Mouse (Mus musculus): Measurements from ENCODE around the gene Gm3238. TPM values are rescaled to one million over a fixed set of nuclear protein-coding genes. Genes with fewer than 3 reads are reported as not detected.
"Not testable (repeated sequence)": the region's sequence is repeated elsewhere in the genome, so short reads cannot be mapped to it uniquely, and the experiment has no call there.

Gene Gm3238
- polyA plus RNA-seq, 1 experiment from 2014 or later: not detected

- not testable (repeated sequence) for H3K4me1 ChIP-seq; H3K9ac ChIP-seq; H3K27ac ChIP-seq; H3K4me3 ChIP-seq; H3K4me2 ChIP-seq (replicated peaks); H3K27me3 ChIP-seq (replicated peaks); H3K36me3 ChIP-seq; H3K9me3 ChIP-seq; ATAC-seq (ENCODE audit: low FRiP score, low read depth)
- WGBS: 44% methylated on average over 1 of the region's 1 CpGs
Observed at GRCm38 (mm10) chr10:77787876-77788275, 16.8 kb upstream of the Gm3238 start, which contains the start of gene Gm7137. TSS of gene Gm7137 (minus strand) at chr10:77788200.

DNA sequence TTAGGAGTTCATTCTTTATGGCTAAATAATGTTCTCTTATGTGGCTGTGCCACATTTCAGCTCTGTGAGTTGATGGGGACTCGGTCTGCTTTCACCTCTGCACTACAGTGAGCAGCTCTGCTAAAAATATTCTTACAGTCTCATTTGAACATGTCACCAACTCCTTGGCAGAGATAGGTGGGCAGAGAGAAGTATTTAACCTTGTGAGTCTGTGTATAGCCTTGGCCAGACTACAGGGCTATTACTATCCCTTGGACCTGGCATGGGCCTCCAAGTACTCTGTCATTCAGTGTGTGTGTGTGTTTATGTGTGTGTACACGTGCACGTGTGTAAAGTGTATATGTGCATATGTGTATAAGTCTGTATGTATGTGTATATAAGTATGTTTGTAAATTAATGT, 12.3 kb upstream of the Gm3238 start:
- H3K4me1 ChIP-seq: not testable (repeated sequence)

DNA sequence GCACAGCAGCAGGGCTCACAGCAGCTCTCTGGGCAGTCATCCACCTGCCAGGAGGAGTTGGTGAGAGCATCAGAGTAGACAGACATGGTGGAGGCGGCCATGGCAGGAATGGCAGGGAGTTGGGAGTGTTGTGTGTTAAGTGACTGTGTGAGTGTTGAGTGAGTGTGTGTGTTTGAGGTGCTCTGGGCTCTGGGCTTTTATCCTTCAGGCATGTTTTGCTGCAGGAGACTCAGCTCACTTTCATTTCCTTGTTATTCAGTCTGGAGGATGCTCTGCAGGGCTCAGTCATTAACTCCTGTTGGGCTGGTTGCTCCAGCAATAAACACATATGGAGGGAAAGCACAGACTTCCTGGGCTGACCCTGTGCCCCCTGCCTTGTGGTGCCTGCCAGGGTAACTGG, 11.3 kb upstream of the Gm3238 start, which contains the start of gene Gm3250:
Gm3250 (minus strand) TSS at position 101 of the 400 bp plus-strand sequence.
- H3K27me3 ChIP-seq (replicated peaks); H3K9me3 ChIP-seq; H3K27ac ChIP-seq; ATAC-seq (ENCODE audit: low FRiP score, low read depth); H3K4me2 ChIP-seq (replicated peaks); H3K4me3 ChIP-seq; H3K4me1 ChIP-seq; H3K36me3 ChIP-seq; H3K9ac ChIP-seq: not testable (repeated sequence)
- WGBS: 50% methylated on average over 1 of the region's 1 CpGs

More for the DNA sequence above, 12.3 kb upstream of the Gm3238 start:
- not testable (repeated sequence) for H3K4me2 ChIP-seq (replicated peaks); H3K9me3 ChIP-seq; H3K9ac ChIP-seq; ATAC-seq (ENCODE audit: low FRiP score, low read depth); H3K27me3 ChIP-seq (replicated peaks); H3K36me3 ChIP-seq; H3K27ac ChIP-seq; H3K4me3 ChIP-seq
- WGBS: 88% methylated on average over 2 of the region's 3 CpGs

- 76% methylated on average over 1 of the region's 1 CpGs for WGBS
- not testable (repeated sequence) for H3K9me3 ChIP-seq; H3K4me3 ChIP-seq; H3K4me1 ChIP-seq; H3K27me3 ChIP-seq (replicated peaks); H3K27ac ChIP-seq; H3K9ac ChIP-seq; H3K36me3 ChIP-seq; ATAC-seq (ENCODE audit: low FRiP score, low read depth); H3K4me2 ChIP-seq (replicated peaks)
Observed at GRCm38 (mm10) chr10:77776844-77777243, 5.7 kb upstream of the Gm3238 start, which contains the start of gene Gm7138. TSS of gene Gm7138 (minus strand) at chr10:77776944.

- ATAC-seq (ENCODE audit: low FRiP score, low read depth); H3K4me1 ChIP-seq; H3K27ac ChIP-seq; H3K36me3 ChIP-seq; H3K4me2 ChIP-seq (replicated peaks); H3K27me3 ChIP-seq (replicated peaks); H3K4me3 ChIP-seq; H3K9ac ChIP-seq; H3K9me3 ChIP-seq: not testable (repeated sequence)
- 87% methylated on average over 3 of the region's 3 CpGs for WGBS
Observed at GRCm38 (mm10) chr10:77772142-77772541, 1.0 kb upstream of the Gm3238 start.

DNA sequence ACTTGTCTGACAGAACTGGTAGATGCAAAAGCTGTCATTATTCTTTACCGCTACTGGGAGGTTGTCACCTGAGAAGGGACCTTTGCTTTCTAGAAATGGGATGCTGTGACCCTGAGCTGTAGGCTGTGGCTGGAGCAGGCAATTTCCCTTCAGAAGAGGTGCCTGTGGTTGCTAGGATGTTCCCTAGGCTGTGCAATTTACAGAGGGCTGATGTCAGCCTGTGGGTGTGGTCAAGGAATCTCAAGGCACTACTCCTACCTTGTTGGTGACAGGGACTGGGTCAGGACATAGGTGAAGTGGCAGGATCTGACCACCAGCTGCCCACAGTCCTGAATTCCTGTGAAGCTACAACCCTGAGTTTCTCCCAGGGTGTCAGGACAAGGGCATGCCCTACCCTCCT, 1.4 kb downstream of the Gm3238 start:
- H3K9ac ChIP-seq: no peak overlapping the region
- 90% methylated on average over 1 of the region's 1 CpGs for WGBS
- H3K27ac ChIP-seq: no peak overlapping the region
- no peak overlapping the region for H3K4me2 ChIP-seq (replicated peaks)
- no peaks in the 10 kb centered on the region for H3K9me3 ChIP-seq
- ATAC-seq (ENCODE audit: low FRiP score, low read depth): no peak
- H3K27me3 ChIP-seq (replicated peaks): no peaks in the 10 kb centered on the region
- no peak overlapping the region for H3K4me3 ChIP-seq
- no peaks in the 10 kb centered on the region for H3K4me1 ChIP-seq
- no peaks in the 10 kb centered on the region for H3K36me3 ChIP-seq

GRCm38 (mm10) chr10:77759582-77759981, 11.5 kb downstream of the Gm3238 start, which contains the start of gene Gm3233:
TSS of gene Gm3233 (minus strand) at chr10:77759682.
- not testable (repeated sequence) for H3K4me3 ChIP-seq; ATAC-seq (ENCODE audit: low FRiP score, low read depth); H3K36me3 ChIP-seq; H3K27ac ChIP-seq; H3K4me2 ChIP-seq (replicated peaks); H3K27me3 ChIP-seq (replicated peaks); H3K9me3 ChIP-seq; H3K4me1 ChIP-seq; H3K9ac ChIP-seq
- WGBS: 40% methylated on average over 1 of the region's 1 CpGs

DNA sequence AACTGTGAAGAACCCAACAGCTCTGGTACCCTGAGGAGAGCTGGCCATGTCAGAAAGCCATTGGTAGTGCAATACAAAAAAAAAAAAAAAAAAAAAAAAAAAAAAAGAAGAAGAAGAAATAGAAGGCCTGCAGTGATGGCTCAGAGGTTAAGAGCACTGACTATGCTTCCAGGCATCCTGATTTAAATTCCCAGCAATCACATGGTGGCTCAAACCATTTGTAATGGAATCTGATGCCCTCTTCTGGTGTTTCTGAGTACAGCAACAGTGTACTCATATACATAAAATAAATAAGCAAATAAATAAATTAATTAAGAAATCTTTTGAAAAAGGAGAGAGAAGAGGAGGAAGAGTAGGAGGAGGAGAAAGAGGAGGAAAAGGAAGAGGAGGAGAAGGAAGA, 17.7 kb downstream of the Gm3238 start:
- Histone ChIP-seq H3K9me3 (no peaks in the 10 kb centered on the region), H3K27ac (no peak overlapping the region), H3K4me1 (peaks cover 7% of the 10 kb centered on the region; the same call in 1 of the 2 replicates), H3K9ac (no peak overlapping the region), H3K27me3 (replicated peaks) (no peaks in the 10 kb centered on the region), H3K4me2 (replicated peaks) (no peak overlapping the region), H3K36me3 (no peaks in the 10 kb centered on the region), H3K4me3 (no peak overlapping the region)
- ATAC-seq (ENCODE audit: low FRiP score, low read depth): no peak

DNA sequence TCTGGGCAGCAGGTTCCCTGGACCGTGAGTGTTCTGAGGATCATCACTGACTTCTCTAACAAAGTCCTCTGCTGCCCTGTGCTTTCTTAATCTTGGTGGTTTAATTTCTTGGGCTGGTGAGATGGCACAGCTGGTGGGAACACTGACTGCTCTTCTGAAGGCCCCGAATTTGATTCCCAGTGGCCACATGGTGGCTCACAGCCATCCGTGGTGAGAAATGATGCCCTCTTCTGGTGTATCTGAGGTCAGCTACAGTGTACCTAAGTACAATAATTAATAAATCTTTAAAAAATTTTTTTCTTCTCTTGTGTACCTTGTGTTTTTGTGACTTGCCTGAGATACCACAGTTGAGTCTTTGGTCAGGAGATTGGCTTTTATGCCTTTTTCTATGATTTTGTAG, 18.8 kb downstream of the Gm3238 start:
- 70% methylated on average over 3 of the region's 3 CpGs for WGBS
- ATAC-seq (ENCODE audit: low FRiP score, low read depth): not testable (repeated sequence)

DNA sequence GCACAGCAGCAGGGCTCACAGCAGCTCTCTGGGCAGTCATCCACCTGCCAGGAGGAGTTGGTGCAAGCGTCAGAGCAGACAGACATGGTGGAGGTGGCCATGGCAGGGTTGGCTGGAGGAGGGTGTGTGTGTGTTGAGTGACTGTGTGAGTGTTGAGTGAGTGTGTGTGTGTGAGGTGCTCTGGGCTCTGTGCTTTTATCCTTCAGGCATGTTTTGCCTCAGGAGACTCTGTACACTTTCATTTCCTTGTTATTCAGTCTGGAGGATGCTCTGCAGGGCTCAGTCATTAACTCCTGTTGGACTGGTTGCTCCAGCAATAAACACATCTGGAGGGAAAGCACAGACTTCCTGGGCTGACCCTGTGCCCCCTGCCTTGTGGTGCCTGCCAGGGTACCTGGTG, 19.9 kb downstream of the Gm3238 start, which contains the start of gene Gm9736:
Gm9736 (minus strand) TSS at position 101 of the 400 bp plus-strand sequence.
- 77% methylated on average over 1 of the region's 1 CpGs for WGBS
- not testable (repeated sequence) for H3K4me3 ChIP-seq; H3K36me3 ChIP-seq; H3K9me3 ChIP-seq; ATAC-seq (ENCODE audit: low FRiP score, low read depth); H3K4me2 ChIP-seq (replicated peaks); H3K4me1 ChIP-seq; H3K27ac ChIP-seq; H3K27me3 ChIP-seq (replicated peaks); H3K9ac ChIP-seq

More for the DNA sequence above, 18.8 kb downstream of the Gm3238 start:
- not testable (repeated sequence) for H3K4me2 ChIP-seq (replicated peaks); H3K27me3 ChIP-seq (replicated peaks); H3K4me3 ChIP-seq; H3K27ac ChIP-seq; H3K36me3 ChIP-seq; H3K9ac ChIP-seq; H3K4me1 ChIP-seq; H3K9me3 ChIP-seq

DNA sequence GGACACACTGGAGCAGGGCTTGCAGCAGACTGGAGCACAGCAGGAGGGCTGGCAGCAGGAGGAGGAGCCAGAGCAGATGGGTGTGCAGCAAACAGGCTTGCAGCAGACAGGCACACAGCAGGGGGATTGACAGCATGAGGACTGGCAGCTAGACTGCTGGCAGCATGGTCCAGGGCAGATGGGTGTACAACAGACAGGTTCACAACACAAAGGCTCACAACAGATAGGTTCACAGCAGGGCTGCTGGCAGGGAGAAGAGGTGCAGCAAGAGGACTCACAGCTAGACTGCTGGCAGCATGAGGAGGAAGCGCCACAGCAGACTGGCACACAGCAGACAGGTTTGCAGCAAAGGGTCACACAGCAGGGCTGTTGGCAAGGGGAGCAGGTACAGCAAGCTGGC, 20.4 kb downstream of the Gm3238 start:
- 93% methylated on average over 1 of the region's 1 CpGs for WGBS
- H3K36me3 ChIP-seq; H3K27ac ChIP-seq; H3K9ac ChIP-seq; H3K4me1 ChIP-seq; H3K9me3 ChIP-seq; H3K27me3 ChIP-seq (replicated peaks); ATAC-seq (ENCODE audit: low FRiP score, low read depth); H3K4me3 ChIP-seq; H3K4me2 ChIP-seq (replicated peaks): not testable (repeated sequence)

DNA sequence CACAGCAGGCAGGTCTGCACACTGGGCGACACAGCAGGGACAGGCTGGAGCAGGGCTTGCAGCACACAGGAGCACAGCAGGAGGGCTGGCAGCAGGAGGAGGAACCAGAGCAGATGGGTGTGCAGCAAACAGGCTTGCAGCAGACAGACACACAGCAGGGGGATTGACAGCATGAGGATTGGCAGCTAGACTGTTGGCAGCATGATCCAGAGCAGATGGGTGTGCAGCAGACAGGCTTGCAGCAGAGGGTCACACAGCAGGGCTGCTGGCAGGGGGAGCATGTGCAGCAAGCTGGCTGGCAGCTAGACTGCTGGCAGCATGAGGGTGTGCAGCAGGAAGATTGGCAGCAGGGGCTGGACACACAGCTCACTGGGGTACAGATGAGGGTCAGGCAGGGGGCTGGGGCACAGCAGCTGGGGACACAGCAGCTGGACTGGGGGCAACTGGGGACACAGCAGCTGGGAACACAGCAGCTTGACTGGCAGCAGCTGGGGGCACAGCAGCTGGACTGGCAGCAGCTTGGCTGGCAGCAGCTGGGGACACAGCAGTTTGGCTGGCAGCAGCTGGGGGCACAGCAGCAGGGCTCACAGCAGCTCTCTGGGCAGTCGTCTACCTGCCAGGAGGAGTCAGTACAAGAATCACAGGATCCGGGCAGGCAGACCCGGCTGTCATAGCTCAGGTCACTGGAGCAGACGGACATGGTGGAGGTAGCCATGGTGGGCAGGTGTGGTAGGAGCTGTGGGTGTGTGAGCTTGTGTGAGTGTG, 29.0 kb downstream of the Gm3238 start, which contains the start of gene Gm18596:
Gm18596 (minus strand) TSS at position 715 of the 765 bp plus-strand sequence.
- H3K27ac ChIP-seq; H3K4me1 ChIP-seq; H3K4me2 ChIP-seq (replicated peaks); ATAC-seq (ENCODE audit: low FRiP score, low read depth); H3K27me3 ChIP-seq (replicated peaks); H3K9me3 ChIP-seq; H3K9ac ChIP-seq; H3K36me3 ChIP-seq; H3K4me3 ChIP-seq: not testable (repeated sequence)
- 59% methylated on average over 5 of the region's 5 CpGs for WGBS

DNA sequence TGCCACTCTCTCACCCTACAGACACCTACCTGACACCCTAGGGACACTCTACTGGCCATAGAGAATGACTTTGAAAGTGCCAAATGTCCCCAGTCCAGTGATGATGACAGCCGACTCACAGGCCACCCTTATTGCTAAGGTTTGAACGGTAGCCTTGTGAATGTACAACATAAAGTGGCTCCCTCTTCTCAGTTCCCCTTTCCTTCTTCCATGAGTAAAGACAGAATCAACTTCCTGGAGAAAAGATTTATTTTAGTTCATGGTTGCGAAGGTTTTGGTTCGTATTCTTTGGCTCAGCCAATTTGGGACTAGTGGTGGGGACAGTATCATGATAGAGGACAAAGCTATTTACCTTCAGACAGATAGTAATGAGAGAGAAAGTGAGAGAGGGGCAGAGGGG, 32.2 kb downstream of the Gm3238 start:
- Histone ChIP-seq H3K36me3 (no peaks in the 10 kb centered on the region), H3K4me1 (no peaks in the 10 kb centered on the region), H3K9ac (no peak overlapping the region), H3K27me3 (replicated peaks) (no peaks in the 10 kb centered on the region), H3K27ac (no peak overlapping the region), H3K9me3 (peaks cover 6% of the 10 kb centered on the region; the same call in 1 of the 2 replicates), H3K4me3 (no peak overlapping the region), H3K4me2 (replicated peaks) (no peak overlapping the region)
- WGBS: 90% methylated on average over 4 of the region's 4 CpGs
- no peak for ATAC-seq (ENCODE audit: low FRiP score, low read depth)
